Mouse (Mus musculus): ENCODE data around the gene Ddx49. TPM values are rescaled to one million over a fixed set of nuclear protein-coding genes. Genes with fewer than 3 reads are reported as not detected.

The Ddx49 gene
- polyA plus RNA-seq, 1 experiment from 2014 or later = 41.0 TPM

DNA sequence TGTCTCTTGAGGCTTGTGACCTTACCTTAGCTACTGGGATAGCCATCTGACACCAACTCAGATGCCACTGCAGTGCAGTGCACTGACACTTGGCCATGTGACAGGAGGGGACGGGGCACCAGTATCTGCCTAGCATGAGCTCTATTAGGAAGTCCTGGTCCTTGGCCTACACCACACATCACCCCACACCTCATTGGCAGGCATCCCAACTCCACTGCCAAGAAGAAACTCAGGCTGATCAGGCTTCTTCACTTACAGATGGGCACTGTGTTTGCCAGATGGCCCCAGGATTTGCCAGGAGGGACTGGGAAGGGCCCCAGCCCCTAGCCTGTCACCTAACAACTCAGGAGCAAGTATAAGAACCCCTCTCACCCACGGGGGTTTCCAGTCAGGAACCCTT is 11.1 kb upstream of the Ddx49 start:
- ATAC-seq (replicated peaks; ENCODE audit: low FRiP score, low read depth) = no peak
- Histone ChIP-seq H3K4me3 (replicated peaks; ENCODE audit: low read depth, low read length) (no peak overlapping the region), H3K27ac (no peak overlapping the region), H3K27me3 (ENCODE audit: insufficient read depth, low read length) (no peaks in the 10 kb centered on the region), H3K4me1 (replicated peaks; ENCODE audit: insufficient read depth, low read length) (peaks cover 20% of the 10 kb centered on the region), H3K9me3 (replicated peaks; ENCODE audit: low read length) (no peaks in the 10 kb centered on the region), H3K4me2 (ENCODE audit: low read length) (no peak overlapping the region), H3K9ac (ENCODE audit: low read depth, low read length) (no peak overlapping the region), H3K36me3 (ENCODE audit: insufficient read depth, low read length) (peaks cover 32% of the 10 kb centered on the region; the same call in 1 of the 2 replicates)
- no peak for DNase-seq (ENCODE audit: low spot score)
- 81% methylated on average over 2 of the region's 2 CpGs for WGBS
- no peak for TF ChIP-seq CTCF (IDR thresholded peaks at IDR 0.05; ENCODE audit: low read depth)

GRCm38 (mm10) chr8:70309311-70309710 is 7.0 kb upstream of the Ddx49 start:
- Histone ChIP-seq H3K36me3 (ENCODE audit: insufficient read depth, low read length) (peaks cover 55% of the 10 kb centered on the region; the same call in 1 of the 2 replicates), H3K4me3 (replicated peaks; ENCODE audit: low read depth, low read length) (no peak overlapping the region), H3K9me3 (replicated peaks; ENCODE audit: low read length) (no peaks in the 10 kb centered on the region), H3K9ac (ENCODE audit: low read depth, low read length) (no peak overlapping the region), H3K4me1 (replicated peaks; ENCODE audit: insufficient read depth, low read length) (no peaks in the 10 kb centered on the region), H3K27ac (no peak overlapping the region), H3K4me2 (ENCODE audit: low read length) (no peak overlapping the region), H3K27me3 (ENCODE audit: insufficient read depth, low read length) (no peaks in the 10 kb centered on the region)
- DNase-seq (ENCODE audit: low spot score) (no peak), ATAC-seq (replicated peaks; ENCODE audit: low FRiP score, low read depth) (no peak)
- TF ChIP-seq CTCF (IDR thresholded peaks at IDR 0.05; ENCODE audit: low read depth) = peak; percentile 63
- WGBS = 35% methylated on average over 2 of the region's 2 CpGs

DNA sequence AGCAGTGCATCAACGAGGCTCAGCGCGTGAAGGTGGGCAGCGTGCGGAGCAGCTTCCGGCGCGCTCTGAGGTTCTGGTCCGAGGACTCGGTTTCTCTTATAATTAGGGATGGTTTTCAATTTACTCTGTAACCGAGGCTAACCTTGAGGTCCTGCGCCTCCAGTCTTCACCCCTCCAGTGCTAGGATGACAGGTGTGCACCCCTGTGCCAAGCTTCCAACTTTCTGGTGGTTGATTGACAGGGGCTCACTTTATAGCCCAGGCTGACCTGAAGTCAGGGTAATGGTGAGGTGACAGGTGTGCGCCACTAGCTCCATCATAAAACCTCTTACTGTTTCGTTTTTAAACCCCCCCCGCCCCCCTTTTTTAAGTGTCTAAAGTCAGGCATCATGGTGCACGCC is 612 bp upstream of the Ddx49 start:
- peak overlapping the region; percentile 73 for H3K27ac ChIP-seq
- peak overlapping the region; percentile 86 for H3K9ac ChIP-seq (ENCODE audit: low read depth, low read length)
- H3K27me3 ChIP-seq (ENCODE audit: insufficient read depth, low read length) = no peaks in the 10 kb centered on the region
- peak overlapping the region; percentile 94 for H3K4me3 ChIP-seq (replicated peaks; ENCODE audit: low read depth, low read length)
- peaks cover 31% of the 10 kb centered on the region for H3K36me3 ChIP-seq (ENCODE audit: insufficient read depth, low read length)
- H3K9me3 ChIP-seq (replicated peaks; ENCODE audit: low read length) = no peaks in the 10 kb centered on the region
- peak; percentile 45 for ATAC-seq (replicated peaks; ENCODE audit: low FRiP score, low read depth)
- TF ChIP-seq CTCF (IDR thresholded peaks at IDR 0.05; ENCODE audit: low read depth) = no peak
- H3K4me1 ChIP-seq (replicated peaks; ENCODE audit: insufficient read depth, low read length) = peaks cover 17% of the 10 kb centered on the region; the same call in 1 of the 2 replicates
- no peak for DNase-seq (ENCODE audit: low spot score)
- H3K4me2 ChIP-seq (ENCODE audit: low read length) = peak overlapping the region; percentile 92
- 4% methylated on average over 16 of the region's 16 CpGs for WGBS

DNA sequence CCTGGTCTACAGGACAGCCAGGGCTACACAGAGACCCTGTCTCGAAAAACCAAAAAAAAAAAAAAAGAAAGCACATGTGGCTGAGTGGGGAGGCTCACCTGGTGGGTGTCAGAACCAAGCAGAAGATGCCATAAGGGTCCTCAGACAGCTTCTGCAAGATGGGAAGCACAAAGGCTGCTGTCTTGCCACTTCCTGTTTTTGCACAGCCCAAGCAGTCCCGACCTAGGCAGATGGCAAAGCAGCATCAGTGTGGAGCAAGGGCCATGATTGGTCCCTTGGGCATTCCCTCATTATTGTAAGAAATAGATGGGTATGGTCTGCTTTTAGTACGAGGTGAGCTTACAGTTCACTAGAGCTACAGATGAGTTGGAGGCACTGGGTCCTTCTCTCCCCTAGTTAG is 1.4 kb downstream of the Ddx49 start:
- H3K9ac ChIP-seq (ENCODE audit: low read depth, low read length) = no peak overlapping the region
- no peaks in the 10 kb centered on the region for H3K27me3 ChIP-seq (ENCODE audit: insufficient read depth, low read length)
- WGBS = 76% methylated on average over 3 of the region's 3 CpGs
- H3K4me2 ChIP-seq (ENCODE audit: low read length) = no peak overlapping the region
- ATAC-seq (replicated peaks; ENCODE audit: low FRiP score, low read depth) = no peak
- H3K36me3 ChIP-seq (ENCODE audit: insufficient read depth, low read length) = peaks cover 36% of the 10 kb centered on the region
- no peak overlapping the region for H3K4me3 ChIP-seq (replicated peaks; ENCODE audit: low read depth, low read length)
- no peak for TF ChIP-seq CTCF (IDR thresholded peaks at IDR 0.05; ENCODE audit: low read depth)
- DNase-seq (ENCODE audit: low spot score) = no peak
- peaks cover 17% of the 10 kb centered on the region; the same call in 1 of the 2 replicates for H3K4me1 ChIP-seq (replicated peaks; ENCODE audit: insufficient read depth, low read length)
- no peaks in the 10 kb centered on the region for H3K9me3 ChIP-seq (replicated peaks; ENCODE audit: low read length)
- H3K27ac ChIP-seq = no peak overlapping the region

GRCm38 (mm10) chr8:70293988-70294405 is 8.3 kb downstream of the Ddx49 start:
- Histone ChIP-seq H3K27me3 (ENCODE audit: insufficient read depth, low read length) (no peaks in the 10 kb centered on the region), H3K9me3 (replicated peaks; ENCODE audit: low read length) (no peaks in the 10 kb centered on the region), H3K4me1 (replicated peaks; ENCODE audit: insufficient read depth, low read length) (no peaks in the 10 kb centered on the region), H3K4me3 (replicated peaks; ENCODE audit: low read depth, low read length) (no peak overlapping the region), H3K9ac (ENCODE audit: low read depth, low read length) (no peak overlapping the region), H3K36me3 (ENCODE audit: insufficient read depth, low read length) (peaks cover 62% of the 10 kb centered on the region), H3K4me2 (ENCODE audit: low read length) (no peak overlapping the region), H3K27ac (no peak overlapping the region)
- no peak for TF ChIP-seq CTCF (IDR thresholded peaks at IDR 0.05; ENCODE audit: low read depth)
- WGBS = 44% methylated on average over 5 of the region's 5 CpGs
- no peak for ATAC-seq (replicated peaks; ENCODE audit: low FRiP score, low read depth)
- no peak for DNase-seq (ENCODE audit: low spot score)

DNA sequence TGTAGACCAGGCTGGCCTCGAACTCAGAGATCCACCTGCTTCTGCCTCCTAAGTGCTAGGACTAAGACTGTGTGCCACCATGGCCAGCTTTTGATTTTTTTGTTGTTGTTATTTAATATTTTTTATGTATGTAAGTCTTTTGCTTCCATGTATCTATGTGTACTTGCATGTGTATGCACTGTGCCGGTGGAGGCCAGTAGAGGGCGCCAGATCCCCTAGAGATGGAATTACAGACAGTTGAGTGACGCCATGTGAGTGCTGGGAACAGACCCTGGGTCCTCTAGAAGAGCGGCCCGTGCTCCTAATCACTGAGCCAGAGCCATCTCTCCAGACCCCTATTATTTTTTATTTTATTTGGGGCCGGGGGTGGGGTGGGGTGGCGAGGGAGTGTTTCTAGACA is 15.6 kb downstream of the Ddx49 start:
- 92% methylated on average over 8 of the region's 8 CpGs for WGBS
- Histone ChIP-seq H3K27ac (no peak overlapping the region), H3K4me2 (ENCODE audit: low read length) (no peak overlapping the region), H3K4me1 (replicated peaks; ENCODE audit: insufficient read depth, low read length) (peaks cover 9% of the 10 kb centered on the region), H3K27me3 (ENCODE audit: insufficient read depth, low read length) (no peaks in the 10 kb centered on the region), H3K9me3 (replicated peaks; ENCODE audit: low read length) (no peaks in the 10 kb centered on the region), H3K36me3 (ENCODE audit: insufficient read depth, low read length) (peaks cover 39% of the 10 kb centered on the region), H3K4me3 (replicated peaks; ENCODE audit: low read depth, low read length) (no peak overlapping the region), H3K9ac (ENCODE audit: low read depth, low read length) (no peak overlapping the region)
- ATAC-seq (replicated peaks; ENCODE audit: low FRiP score, low read depth) (no peak), DNase-seq (ENCODE audit: low spot score) (no peak)
- peak; percentile 49 for TF ChIP-seq CTCF (IDR thresholded peaks at IDR 0.05; ENCODE audit: low read depth)

- H3K9ac ChIP-seq (ENCODE audit: low read depth, low read length) = no peak overlapping the region
- TF ChIP-seq CTCF (IDR thresholded peaks at IDR 0.05; ENCODE audit: low read depth) = no peak
- DNase-seq (ENCODE audit: low spot score) (no peak), ATAC-seq (replicated peaks; ENCODE audit: low FRiP score, low read depth) (no peak)
- H3K4me1 ChIP-seq (replicated peaks; ENCODE audit: insufficient read depth, low read length) = peaks cover 9% of the 10 kb centered on the region
- no peak overlapping the region for H3K4me2 ChIP-seq (ENCODE audit: low read length)
- H3K36me3 ChIP-seq (ENCODE audit: insufficient read depth, low read length) = peaks cover 30% of the 10 kb centered on the region
- no peak overlapping the region for H3K4me3 ChIP-seq (replicated peaks; ENCODE audit: low read depth, low read length)
- 95% methylated on average over 15 of the region's 15 CpGs for WGBS
- no peak overlapping the region for H3K27ac ChIP-seq
- no peaks in the 10 kb centered on the region for H3K9me3 ChIP-seq (replicated peaks; ENCODE audit: low read length)
- no peaks in the 10 kb centered on the region for H3K27me3 ChIP-seq (ENCODE audit: insufficient read depth, low read length)
These were observed 17.0 kb downstream of the Ddx49 start for GRCm38 (mm10) chr8:70285304-70285703.

Measured in kidney, postnatal 0 days (tissue).